Mouse (Mus musculus) thymus, adult 2 months (tissue): ENCODE data around the gene Wdcp. TPM values are rescaled to one million over a fixed set of nuclear protein-coding genes. Genes with fewer than 3 reads are reported as not detected.

Experiments
- DNase-seq: peaks from one replicate; pipeline ENCODE4 v3.0.0; 2021
- H3K27ac ChIP-seq: fragments of 200-500 bp; 2 replicates; pipeline ENCODE4 v1.5.1; 2012; ENCODE audit warnings: low read length, control low read depth; ENCODE audit not compliant: control insufficient read depth, insufficient read depth
- H3K27me3 ChIP-seq: fragments of 200-500 bp; 2 replicates; pipeline ENCODE4 v1.6.1; 2012; ENCODE audit warnings: mild to moderate bottlenecking, low read length, moderate library complexity, mixed read lengths; ENCODE audit not compliant: control insufficient read depth, insufficient read depth
- H3K36me3 ChIP-seq: fragments of 200-500 bp; 2 replicates; pipeline ENCODE4 v1.6.1; 2012; ENCODE audit warnings: mild to moderate bottlenecking, low read length, moderate library complexity; ENCODE audit not compliant: control insufficient read depth, insufficient read depth
- H3K4me1 ChIP-seq: fragments of 200-500 bp; replicated peaks from 2 replicates; pipeline ENCODE4 v1.6.1; 2012; ENCODE audit warnings: low read length; ENCODE audit not compliant: control insufficient read depth, insufficient read depth
- H3K4me3 ChIP-seq: fragments of 200-500 bp; 2 replicates; pipeline ENCODE4 v1.5.1; 2012; ENCODE audit warnings: mild to moderate bottlenecking, low read length, control low read depth, moderate library complexity; ENCODE audit not compliant: control insufficient read depth, insufficient read depth
- CTCF ChIP-seq: fragments of 200-500 bp; IDR thresholded peaks from 2 replicates; pipeline ENCODE4 v1.5.1; 2012; ENCODE audit warnings: mild to moderate bottlenecking, control low read depth, low read length, moderate library complexity, borderline replicate concordance; ENCODE audit not compliant: control insufficient read depth, poor library complexity, insufficient read depth; ENCODE audit errors: extremely low read depth
- POLR2A ChIP-seq: fragments of 200-500 bp; IDR thresholded peaks from 2 replicates; pipeline ENCODE4 v1.6.1; 2012; ENCODE audit warnings: mild to moderate bottlenecking, low read length, control low read depth, moderate library complexity; ENCODE audit not compliant: control insufficient read depth, poor library complexity, insufficient read depth; ENCODE audit errors: extremely low read depth
- WGBS: fragments of 180-500 bp; shearing (Covaris S2); methylation state at CpG from one replicate; pipeline ENCODE4 v1.1.7; 2018; 5-methylcytosine and 5-hydroxymethylcytosine counted together
- polyA plus RNA-seq: library from polyadenylated mRNA; depleted of rRNA; stranded (reverse); fragments of >200 nt; gene quantifications from 2 replicates; pipeline ENCODE4 v1.2.3, GENCODE M21; 2012

The Wdcp gene
- polyA plus RNA-seq, 1 experiment: 9.8 TPM

GRCm38 (mm10) chr12:4817361-4818101 lies 25.6 kb upstream of the Wdcp start, which contains the start of gene Sf3b6:
Sf3b6 (plus strand) TSS chr12:4817544.
- Histone ChIP-seq H3K36me3 (peaks cover 17% of the 10 kb centered on the region), H3K4me3 (peak within 1 kb of the TSS; percentile 87), H3K27me3 (no peaks in the 10 kb centered on the region), H3K27ac (peak within 1 kb of the TSS; percentile 69), H3K4me1 (peaks cover 2% of the 10 kb centered on the region; the same call in 1 of the 2 replicates)
- WGBS: under 1% methylated on average over 49 of the region's 49 CpGs
- TF ChIP-seq POLR2A: peak; percentile 63
- no peak for TF ChIP-seq CTCF
- DNase-seq: peak; percentile 100

GRCm38 (mm10) chr12:4827256-4827655 lies 15.8 kb upstream of the Wdcp start:
- Histone ChIP-seq H3K4me3 (no peak overlapping the region), H3K27me3 (no peaks in the 10 kb centered on the region), H3K36me3 (peaks cover 36% of the 10 kb centered on the region), H3K27ac (no peak overlapping the region), H3K4me1 (no peaks in the 10 kb centered on the region)
- no peak for DNase-seq
- WGBS: 92% methylated on average over 3 of the region's 3 CpGs
- no peak for TF ChIP-seq CTCF
- no peak for TF ChIP-seq POLR2A

GRCm38 (mm10) chr12:4836959-4837358 lies 6.1 kb upstream of the Wdcp start:
- H3K36me3 ChIP-seq: no peaks in the 10 kb centered on the region
- H3K27me3 ChIP-seq: peaks cover 12% of the 10 kb centered on the region; the same call in 1 of the 2 replicates
- 88% methylated on average over 4 of the region's 4 CpGs for whole genome bisulfite sequencing
- H3K27ac ChIP-seq: no peak overlapping the region
- DNase-seq: no peak
- H3K4me3 ChIP-seq: no peak overlapping the region
- no peak for TF ChIP-seq CTCF
- TF ChIP-seq POLR2A: no peak
- peaks cover 6% of the 10 kb centered on the region for H3K4me1 ChIP-seq

GRCm38 (mm10) chr12:4840010-4840409 lies 3.1 kb upstream of the Wdcp start:
- peaks cover 6% of the 10 kb centered on the region for H3K4me1 ChIP-seq
- no peaks in the 10 kb centered on the region for H3K36me3 ChIP-seq
- WGBS: 25% methylated on average over 6 of the region's 6 CpGs
- no peak for DNase-seq
- no peak overlapping the region for H3K27ac ChIP-seq
- peaks cover 12% of the 10 kb centered on the region; the same call in 1 of the 2 replicates for H3K27me3 ChIP-seq
- TF ChIP-seq CTCF (no peak), POLR2A (no peak)
- no peak overlapping the region for H3K4me3 ChIP-seq

GRCm38 (mm10) chr12:4840741-4841140 lies 2.4 kb upstream of the Wdcp start:
- peaks cover 12% of the 10 kb centered on the region; the same call in 1 of the 2 replicates for H3K27me3 ChIP-seq
- H3K27ac ChIP-seq: no peak overlapping the region
- H3K4me3 ChIP-seq: peak overlapping the region; percentile 58
- 13% methylated on average over 11 of the region's 11 CpGs for WGBS
- H3K36me3 ChIP-seq: no peaks in the 10 kb centered on the region
- no peak for DNase-seq
- TF ChIP-seq CTCF (no peak), POLR2A (no peak)
- H3K4me1 ChIP-seq: peaks cover 6% of the 10 kb centered on the region

GRCm38 (mm10) chr12:4841392-4841887 lies 1.7 kb upstream of the Wdcp start, which contains the start of gene Fkbp1b:
Fkbp1b (minus strand) TSS chr12:4841591.
- Histone ChIP-seq H3K27ac (no peak within 1 kb of the TSS), H3K27me3 (peaks cover 12% of the 10 kb centered on the region; the same call in 1 of the 2 replicates), H3K36me3 (no peaks in the 10 kb centered on the region), H3K4me3 (peak within 1 kb of the TSS; percentile 58), H3K4me1 (peaks cover 6% of the 10 kb centered on the region)
- peak; percentile 56 for DNase-seq
- TF ChIP-seq CTCF (no peak), POLR2A (no peak)
- WGBS: under 1% methylated on average over 37 of the region's 37 CpGs

GRCm38 (mm10) chr12:4842456-4842855 lies 647 bp upstream of the Wdcp start:
- no peak for DNase-seq
- no peak overlapping the region for H3K4me3 ChIP-seq
- H3K27me3 ChIP-seq: peaks cover 12% of the 10 kb centered on the region; the same call in 1 of the 2 replicates
- WGBS: 92% methylated on average over 8 of the region's 8 CpGs
- no peaks in the 10 kb centered on the region for H3K36me3 ChIP-seq
- peaks cover 6% of the 10 kb centered on the region for H3K4me1 ChIP-seq
- no peak for TF ChIP-seq CTCF
- TF ChIP-seq POLR2A: no peak
- no peak overlapping the region for H3K27ac ChIP-seq
